Mouse (Mus musculus) embryonic fibroblast, embryonic 13.5 days (primary cell): ENCODE data around the gene Pdcd6ip.
"Not testable (repeated sequence)": the region's sequence is repeated elsewhere in the genome, so short reads cannot be mapped to it uniquely, and the experiment has no call there.

ENCODE experiments used
- CTCF ChIP-seq: IDR thresholded peaks from 2 replicates; pipeline ENCODE4 v1.5.1; 2011; ENCODE audit warnings: mild to moderate bottlenecking, control low read depth, low read length, moderate library complexity, borderline replicate concordance; ENCODE audit not compliant: insufficient read depth
- POLR2A ChIP-seq: IDR thresholded peaks from 2 replicates; pipeline ENCODE4 v1.6.1; 2011; ENCODE audit warnings: low read depth, mild to moderate bottlenecking, control low read depth, low read length, moderate library complexity

DNA sequence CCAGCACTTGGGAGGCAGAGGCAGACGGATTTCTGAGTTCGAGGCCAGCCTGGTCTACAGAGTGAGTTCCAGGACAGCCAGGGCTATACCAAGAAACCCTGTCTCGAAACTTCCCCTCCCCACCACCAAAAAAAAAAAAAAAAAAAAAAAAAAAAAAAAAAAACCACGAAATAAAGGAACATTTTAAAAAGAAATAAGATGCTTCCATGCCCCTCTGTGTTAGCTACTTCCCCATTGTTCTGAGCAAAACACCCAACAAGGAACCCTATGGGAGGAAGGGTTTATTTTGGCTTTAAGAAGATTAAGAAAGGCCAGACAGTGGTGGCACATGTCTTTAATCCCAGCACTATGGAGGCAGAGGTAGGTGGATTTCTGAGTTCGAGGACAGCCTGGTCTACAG lies 17.6 kb upstream of the Pdcd6ip start:
- TF ChIP-seq POLR2A, CTCF: not testable (repeated sequence)
